9 mouse cellular contexts compared by ENCODE assay signal in the genomic region with DNA sequence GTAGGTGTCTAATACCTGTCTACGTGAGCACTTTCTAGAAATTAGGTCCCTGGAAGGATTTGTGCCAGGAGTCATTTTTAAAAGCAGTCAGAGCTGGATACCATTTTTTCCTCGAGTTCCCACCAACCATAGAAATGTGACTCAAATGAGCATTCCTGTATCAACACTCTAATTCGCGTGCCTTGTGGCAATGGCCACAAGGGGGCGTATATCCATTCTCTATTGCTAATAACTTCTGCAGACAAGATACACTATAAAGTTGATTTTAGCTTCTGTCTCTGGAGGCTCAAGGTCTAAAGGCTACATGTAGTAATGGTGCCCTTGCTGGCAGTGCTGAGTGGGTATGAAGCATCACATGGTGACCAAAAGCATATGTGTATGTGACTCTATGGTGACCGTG.
DNase-seq lines count a peak whose midpoint lies in the region; ATAC-seq lines count a peak whose summit lies in the region.
"Had no signal": no experiment of that assay in that cellular context is flagged by ENCODE, and none has a peak within 500 bp of the region (broad histone marks: within the 10 kb centered on the region; RNA-seq: fewer than 3 reads in every experiment).

No protein-coding gene starts in this region.

- DNase-seq in neural tube, embryonic 10.5 days (ENCODE audit: extremely low spot score, low spot score), result peak; percentile 21
- peak; percentile 46 for DNase-seq in adrenal gland, postnatal 25 days
- peak; percentile 28 for DNase-seq in heart, postnatal 4 days
- peak; percentile 62 for DNase-seq in midbrain, embryonic 14.5 days

- no peak overlapping the region for H3K27ac ChIP-seq in forebrain, embryonic 13.5 days
- no peak overlapping the region for H3K27ac ChIP-seq in forebrain, embryonic 12.5 days
- H3K27ac ChIP-seq in neural tube, embryonic 15.5 days (replicated peaks), result no peak overlapping the region
- H3K27ac ChIP-seq in midbrain, embryonic 14.5 days (replicated peaks; ENCODE audit: low read depth, low read length), result no peak overlapping the region

- H3K4me1 ChIP-seq in forebrain, embryonic 13.5 days, result no peaks in the 10 kb centered on the region
- H3K4me1 ChIP-seq in forebrain, embryonic 12.5 days, result no peaks in the 10 kb centered on the region
- H3K4me1 ChIP-seq in neural tube, embryonic 15.5 days, result 0 out of 2 replicates have a peak, but pooled peaks cover 3% of the 10 kb centered on the region
- no peaks in the 10 kb centered on the region for H3K4me1 ChIP-seq in midbrain, embryonic 14.5 days (ENCODE audit: control insufficient read depth, insufficient read depth, low read length)
- H3K4me1 ChIP-seq: megakaryocyte, embryonic 14.5 days had no signal

- WGBS in forebrain, embryonic 13.5 days, result 56% methylated on average over 6 of the region's 6 CpGs
- WGBS in forebrain, embryonic 12.5 days, result 62% methylated on average over 6 of the region's 6 CpGs
- 57% methylated on average over 6 of the region's 6 CpGs for WGBS in neural tube, embryonic 15.5 days
- WGBS in midbrain, embryonic 14.5 days, result 58% methylated on average over 6 of the region's 6 CpGs

- 0 out of 2 replicates have a peak, but pooled peaks have one; percentile 19 for ATAC-seq in forebrain, embryonic 13.5 days
- no peak for ATAC-seq in forebrain, embryonic 12.5 days (ENCODE audit: low FRiP score)
- ATAC-seq in neural tube, embryonic 15.5 days (ENCODE audit: low FRiP score), result no peak
- no peak for ATAC-seq in midbrain, embryonic 14.5 days (ENCODE audit: low FRiP score, low TSS enrichment)
- ATAC-seq in frontal cortex, adult (ENCODE audit: low TSS enrichment), result no peak

- H3K4me3 ChIP-seq in forebrain, embryonic 13.5 days, result no peak overlapping the region
- no peak overlapping the region for H3K4me3 ChIP-seq in forebrain, embryonic 12.5 days (replicated peaks)
- H3K4me3 ChIP-seq in neural tube, embryonic 15.5 days (replicated peaks), result no peak overlapping the region
- H3K4me3 ChIP-seq in midbrain, embryonic 14.5 days (replicated peaks; ENCODE audit: low read depth, low read length), result no peak overlapping the region
- H3K4me3 ChIP-seq: megakaryocyte, embryonic 14.5 days had no signal

- no peaks in the 10 kb centered on the region for H3K9me3 ChIP-seq in forebrain, embryonic 13.5 days (replicated peaks)
- H3K9me3 ChIP-seq in forebrain, embryonic 12.5 days, result no peaks in the 10 kb centered on the region
- H3K9me3 ChIP-seq in neural tube, embryonic 15.5 days (replicated peaks), result no peaks in the 10 kb centered on the region
- no peaks in the 10 kb centered on the region for H3K9me3 ChIP-seq in midbrain, embryonic 14.5 days (ENCODE audit: control insufficient read depth, low read length)

- no peaks in the 10 kb centered on the region for H3K36me3 ChIP-seq in forebrain, embryonic 13.5 days (ENCODE audit: poor library complexity, severe bottlenecking)
- no peaks in the 10 kb centered on the region for H3K36me3 ChIP-seq in forebrain, embryonic 12.5 days (replicated peaks)
- H3K36me3 ChIP-seq in neural tube, embryonic 15.5 days, result no peaks in the 10 kb centered on the region
- no peaks in the 10 kb centered on the region for H3K36me3 ChIP-seq in midbrain, embryonic 14.5 days (ENCODE audit: control insufficient read depth, insufficient read depth, low read length)

- no peak overlapping the region for H3K4me2 ChIP-seq in forebrain, embryonic 13.5 days
- no peak overlapping the region for H3K4me2 ChIP-seq in forebrain, embryonic 12.5 days
- H3K4me2 ChIP-seq in neural tube, embryonic 15.5 days, result no peak overlapping the region
- H3K4me2 ChIP-seq in midbrain, embryonic 14.5 days (ENCODE audit: low read length), result no peak overlapping the region

- H3K27me3 ChIP-seq in forebrain, embryonic 13.5 days, result no peaks in the 10 kb centered on the region
- no peaks in the 10 kb centered on the region for H3K27me3 ChIP-seq in forebrain, embryonic 12.5 days
- H3K27me3 ChIP-seq in neural tube, embryonic 15.5 days (replicated peaks), result no peaks in the 10 kb centered on the region
- no peaks in the 10 kb centered on the region for H3K27me3 ChIP-seq in midbrain, embryonic 14.5 days (ENCODE audit: control insufficient read depth, insufficient read depth, low read length)
- H3K27me3 ChIP-seq: megakaryocyte, embryonic 14.5 days had no signal

- H3K9ac ChIP-seq in forebrain, embryonic 13.5 days, result no peak overlapping the region
- no peak overlapping the region for H3K9ac ChIP-seq in forebrain, embryonic 12.5 days
- H3K9ac ChIP-seq in neural tube, embryonic 15.5 days (replicated peaks), result no peak overlapping the region
- no peak overlapping the region for H3K9ac ChIP-seq in midbrain, embryonic 14.5 days (replicated peaks; ENCODE audit: low read length)
